Mouse (Mus musculus): ENCODE data around the gene Gm10563.
"Not testable (repeated sequence)": the region's sequence is repeated elsewhere in the genome, so short reads cannot be mapped to it uniquely, and the experiment has no call there.

Gm10563 gene

DNA sequence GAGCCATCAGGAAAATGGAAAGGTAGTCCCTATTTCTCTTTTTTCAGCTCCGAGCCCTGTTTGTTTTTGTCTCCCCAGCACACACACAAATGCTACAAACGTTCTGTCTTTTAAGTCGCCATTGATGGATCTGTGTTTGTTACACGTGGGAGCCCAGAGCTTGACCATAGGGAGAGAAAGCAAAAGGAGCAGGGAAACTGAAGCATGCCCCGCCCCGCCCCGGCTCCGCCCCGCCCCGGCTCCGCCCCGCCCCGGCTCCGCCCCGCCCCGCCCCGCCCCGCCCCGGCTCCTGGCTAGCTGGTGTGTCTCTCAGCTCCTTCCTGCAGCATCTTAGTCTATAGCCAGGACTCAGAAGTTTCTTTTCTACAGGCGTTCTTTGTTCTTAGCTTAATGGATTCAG, 46.7 kb downstream of the Gm10563 start:
- no peak for DNase-seq (ENCODE audit: low spot score)

DNA sequence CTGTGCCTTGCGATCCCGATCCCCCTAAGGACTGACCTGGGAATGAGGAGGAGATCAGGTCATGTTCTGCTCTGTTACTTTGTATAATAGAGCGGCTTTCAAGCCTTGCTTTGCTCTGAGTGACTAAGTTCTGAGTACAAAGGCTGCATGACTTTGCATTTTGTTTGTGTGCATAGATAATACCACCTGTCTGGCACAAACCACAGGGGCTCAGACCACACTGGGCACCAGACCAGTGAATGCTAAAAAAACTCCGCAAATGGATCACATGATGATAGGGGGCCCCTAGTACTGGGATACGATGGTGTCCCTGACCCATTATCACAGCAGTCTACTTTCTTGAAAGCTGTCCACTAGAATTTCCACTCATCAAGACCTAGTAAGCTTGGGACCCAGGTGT, 48.6 kb downstream of the Gm10563 start:
- no peak for DNase-seq (ENCODE audit: low spot score)

- no peak for DNase-seq (ENCODE audit: low spot score)
These were observed 49.4 kb downstream of the Gm10563 start for GRCm38 (mm10) chr4:155595777-155596176.

- DNase-seq (ENCODE audit: low spot score), result no peak
These were observed 51.4 kb downstream of the Gm10563 start for GRCm38 (mm10) chr4:155593780-155594179.

- DNase-seq (ENCODE audit: low spot score), result no peak
These were observed 54.0 kb downstream of the Gm10563 start for GRCm38 (mm10) chr4:155591012-155591719.

DNA sequence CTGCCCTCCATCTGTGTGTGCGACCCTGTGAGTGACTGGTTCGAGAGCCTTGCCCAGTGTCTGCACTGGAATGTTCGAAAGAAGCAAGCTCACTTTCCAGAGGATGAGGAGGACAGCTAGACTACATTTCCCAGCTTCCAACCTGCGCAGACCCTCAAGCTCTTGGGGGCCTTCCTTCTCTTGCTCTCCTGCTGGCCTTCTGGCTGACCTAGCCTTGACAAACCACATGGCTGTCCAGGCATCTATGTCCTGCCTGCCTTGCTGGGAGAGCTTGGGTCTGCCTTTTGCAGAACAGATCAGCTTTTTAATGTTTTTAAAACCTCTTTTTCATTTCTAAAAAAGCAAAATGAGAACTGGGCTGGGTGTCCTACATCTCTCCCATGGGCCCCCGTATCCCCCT, 55.9 kb downstream of the Gm10563 start:
- DNase-seq (ENCODE audit: low spot score), result no peak

DNA sequence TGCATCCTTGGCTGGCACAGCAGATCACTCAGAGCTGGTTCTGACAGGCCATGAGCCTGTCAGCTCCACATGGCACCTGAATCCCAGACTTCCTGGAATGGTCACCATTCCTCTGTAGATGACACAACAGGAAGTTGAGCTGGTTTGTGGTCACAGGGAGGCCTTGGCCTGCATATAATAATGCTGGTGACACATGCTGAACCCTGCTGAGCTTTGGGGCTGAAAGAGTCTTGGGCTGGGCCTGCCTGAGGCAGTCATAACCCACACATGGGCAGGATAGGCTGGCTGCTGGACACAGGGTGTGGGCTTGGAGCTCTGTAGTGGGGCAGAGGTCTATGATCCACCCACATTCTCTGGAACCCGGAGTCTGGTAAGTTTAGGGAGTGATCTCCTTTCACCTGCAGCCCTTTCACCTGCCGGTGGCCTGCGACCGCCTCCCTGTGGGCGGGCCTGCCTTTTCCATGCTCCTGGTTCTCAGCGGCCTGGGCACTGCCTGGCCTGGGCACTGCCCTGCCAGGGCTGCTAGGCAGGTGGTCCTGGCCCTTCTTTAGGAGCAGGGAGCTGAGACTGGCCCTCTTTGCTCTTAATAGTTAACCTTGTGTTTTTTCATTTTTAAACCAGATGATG, 62.8 kb downstream of the Gm10563 start:
- DNase-seq (ENCODE audit: low spot score), result no peak

DNA sequence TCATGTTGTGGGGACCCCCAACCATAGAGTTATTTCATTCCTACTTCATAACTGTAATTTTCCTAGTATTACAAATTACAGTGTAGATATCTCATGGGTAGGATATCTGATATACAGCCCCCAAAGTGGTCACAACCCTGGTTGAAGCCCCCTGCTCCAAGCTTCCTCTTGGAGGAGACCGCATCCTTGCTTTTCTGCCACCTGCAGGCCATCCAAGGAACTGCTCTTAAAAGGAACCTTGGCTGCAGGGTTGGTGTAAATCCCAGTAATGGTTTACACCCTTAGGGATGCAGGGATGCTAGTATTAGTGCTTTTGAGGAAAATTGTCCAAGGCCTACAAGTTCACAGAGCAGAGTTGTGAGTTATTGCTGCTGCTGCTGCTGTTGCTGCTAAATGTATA, 64.8 kb downstream of the Gm10563 start:
- DNase-seq (ENCODE audit: low spot score), result peak; percentile 51

DNA sequence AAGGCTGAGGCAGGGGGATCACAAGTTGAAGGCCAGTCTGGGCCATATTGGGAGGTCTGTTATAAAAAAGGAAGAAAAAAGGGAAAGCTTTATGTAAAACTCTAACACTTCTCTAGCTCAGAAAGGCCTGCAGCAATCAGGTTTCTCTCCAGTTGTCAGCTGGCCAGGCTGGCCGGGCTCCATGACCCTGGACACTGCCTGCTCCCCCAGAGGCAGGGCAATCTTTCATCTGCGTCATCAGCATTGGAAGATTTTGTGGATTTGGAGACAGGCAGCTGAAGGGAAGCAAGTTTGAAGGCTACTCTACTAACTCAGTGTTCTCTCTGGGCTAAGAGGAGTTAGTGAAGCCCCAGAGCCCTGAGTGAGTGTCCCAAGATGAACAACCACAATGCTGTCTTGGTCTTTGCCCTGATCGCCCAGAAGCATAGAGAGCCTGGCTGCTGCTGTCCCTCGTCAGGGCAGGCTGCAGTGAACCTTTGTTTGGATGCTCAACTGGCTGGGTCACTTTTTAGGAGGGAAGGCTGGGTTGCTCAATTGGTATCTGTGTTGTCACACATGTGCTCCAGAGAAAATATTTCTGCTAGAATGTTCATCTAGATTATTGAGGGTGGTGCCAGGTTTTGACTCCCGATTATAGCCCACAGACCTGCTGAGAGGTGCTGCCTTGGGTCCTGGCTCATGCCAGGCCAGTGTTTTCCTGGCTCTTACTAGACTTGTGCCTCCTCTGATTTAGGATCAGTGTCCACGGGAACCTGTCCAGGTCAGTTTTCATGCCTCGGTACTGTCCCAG, 66.7 kb downstream of the Gm10563 start:
- peak; percentile 58 for DNase-seq (ENCODE audit: low spot score)

GRCm38 (mm10) chr4:155577741-155578140, 67.5 kb downstream of the Gm10563 start:
- DNase-seq (ENCODE audit: low spot score), result no peak

- no peak for DNase-seq (ENCODE audit: low spot score)
These were observed 68.1 kb downstream of the Gm10563 start for GRCm38 (mm10) chr4:155577132-155577531.

- DNase-seq (ENCODE audit: low spot score), result no peak
These were observed 69.7 kb downstream of the Gm10563 start for GRCm38 (mm10) chr4:155575521-155575920.

GRCm38 (mm10) chr4:155574931-155575330, 70.3 kb downstream of the Gm10563 start:
- DNase-seq (ENCODE audit: low spot score), result no peak

GRCm38 (mm10) chr4:155573876-155574275, 71.3 kb downstream of the Gm10563 start:
- DNase-seq (ENCODE audit: low spot score), result no peak

DNA sequence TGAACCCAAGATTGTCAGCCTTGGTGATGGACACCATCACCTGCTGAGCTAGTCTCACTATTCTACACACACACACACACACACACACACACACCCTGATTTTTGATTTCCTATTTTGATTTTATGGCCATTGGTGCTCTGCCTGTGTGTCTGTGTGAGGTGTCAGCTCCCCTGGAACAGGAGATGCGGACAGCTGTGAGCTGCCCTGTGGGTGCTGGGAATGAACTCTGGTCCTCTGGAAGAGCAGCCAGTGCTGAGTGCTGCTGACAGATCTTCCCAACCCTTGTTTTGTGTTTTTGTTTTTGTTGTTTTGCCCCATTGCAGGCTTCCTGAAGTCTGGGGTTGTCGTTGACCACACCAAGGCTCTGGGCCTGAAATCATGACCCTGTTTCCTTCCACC, 72.1 kb downstream of the Gm10563 start:
- DNase-seq (ENCODE audit: low spot score), result no peak

- DNase-seq (ENCODE audit: low spot score), result no peak
These were observed 73.8 kb downstream of the Gm10563 start for GRCm38 (mm10) chr4:155571442-155571841.

GRCm38 (mm10) chr4:155570315-155570714, 74.9 kb downstream of the Gm10563 start:
- not testable (repeated sequence) for DNase-seq (ENCODE audit: low spot score)

- DNase-seq (ENCODE audit: low spot score), result no peak
These were observed 75.4 kb downstream of the Gm10563 start for GRCm38 (mm10) chr4:155569818-155570217.

DNA sequence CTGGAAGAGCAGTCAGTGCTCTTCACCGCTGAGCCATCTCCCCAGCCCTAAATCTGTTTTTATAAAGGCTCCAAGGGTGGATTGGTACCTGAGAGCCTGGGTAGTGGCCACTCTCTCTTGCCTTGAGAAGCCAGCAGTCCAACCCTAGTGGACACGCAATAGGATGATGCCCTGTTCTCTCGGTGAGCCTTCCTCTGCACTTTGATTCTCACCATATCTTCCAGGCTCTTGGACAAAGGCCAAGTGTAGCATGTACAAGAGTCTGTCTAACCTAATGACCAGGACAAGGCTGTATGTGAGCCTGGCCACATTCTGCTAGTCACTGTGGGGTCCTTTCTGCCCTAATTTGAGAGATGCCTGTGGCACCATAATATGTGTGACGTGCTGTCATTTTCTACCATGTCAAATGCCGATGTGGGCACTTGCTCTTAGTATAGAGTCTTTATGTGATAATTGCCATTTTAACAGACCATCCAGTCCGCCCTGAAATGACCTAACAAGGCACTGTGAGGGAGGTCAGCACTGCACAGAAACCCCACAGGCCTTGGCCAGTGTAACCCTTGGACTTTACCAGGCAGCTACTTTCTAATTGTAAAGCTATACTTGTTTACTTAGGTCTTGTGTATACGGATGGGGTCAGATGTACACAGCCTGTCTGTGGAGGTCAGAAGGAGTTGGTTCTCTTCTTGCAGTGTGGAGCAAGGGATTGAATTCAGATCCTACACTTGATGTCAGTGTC, 76.4 kb downstream of the Gm10563 start:
- no peak for DNase-seq (ENCODE audit: low spot score)

GRCm38 (mm10) chr4:155568170-155568569, 77.0 kb downstream of the Gm10563 start:
- no peak for DNase-seq (ENCODE audit: low spot score)

- no peak for DNase-seq (ENCODE audit: low spot score)
These were observed 78.7 kb downstream of the Gm10563 start for GRCm38 (mm10) chr4:155566555-155566954.

Measured in ovary, postnatal 14 days (tissue).